Mouse (Mus musculus) testis, adult 2 months (tissue): Measurements from ENCODE around the gene Neu4.
"Not testable (repeated sequence)": the region's sequence is repeated elsewhere in the genome, so short reads cannot be mapped to it uniquely, and the experiment has no call there.

Experiments
- CTCF ChIP-seq: fragments of 200-500 bp; IDR thresholded peaks from 2 replicates; pipeline ENCODE4 v1.5.1; 2012; ENCODE audit warnings: low read depth, mild to moderate bottlenecking, inconsistent platforms, low read length, moderate library complexity; ENCODE audit not compliant: control insufficient read depth, insufficient read depth, insufficient replicate concordance
- POLR2A ChIP-seq: fragments of 200-500 bp; IDR thresholded peaks from 2 replicates; pipeline ENCODE4 v1.6.1; 2012; ENCODE audit warnings: low read depth, mild to moderate bottlenecking, inconsistent platforms, low read length, moderate library complexity; ENCODE audit not compliant: control insufficient read depth

DNA sequence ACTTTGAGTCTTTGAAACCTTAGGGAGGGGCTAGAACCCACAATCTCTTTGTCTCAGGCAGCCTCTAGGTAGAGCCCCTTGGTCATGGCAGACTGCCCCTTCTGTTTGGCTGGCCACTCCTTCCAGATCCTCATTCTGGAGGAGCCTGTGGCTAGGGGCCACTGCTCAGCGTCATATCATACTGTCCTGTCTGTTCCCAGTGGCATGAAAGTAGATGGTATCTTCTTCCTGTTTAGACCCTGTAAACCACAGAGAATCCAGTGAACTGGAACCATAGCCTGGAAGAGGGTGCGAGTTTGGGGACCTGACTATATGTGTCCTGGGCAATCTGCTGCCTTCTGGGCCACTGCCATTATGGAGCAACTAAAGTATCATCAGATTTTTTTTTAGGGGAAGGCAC, 29.2 kb upstream of the Neu4 start:
- TF ChIP-seq CTCF, POLR2A: not testable (repeated sequence)
